Mouse (Mus musculus) gastrocnemius, postnatal 14 days (tissue): ENCODE data around the gene Rpl18a. TPM values are rescaled to one million over a fixed set of nuclear protein-coding genes. Genes with fewer than 3 reads are reported as not detected.

Source experiments
- DNase-seq: peaks from one replicate; pipeline ENCODE4 v3.0.0; 2021; ENCODE audit warnings: mixed read lengths
- intact Hi-C: fragments of 180-260 bp; cut with DNase I; formaldehyde crosslinking; loops from one replicate; pipeline ENCODE4 v1.15.1; 2025; ENCODE audit warnings: low total_unique reads
- total RNA-seq, 2 experiments: library from RNA; stranded (reverse); gene quantifications; 2 replicates each; pipeline ENCODE4 v1.2.3; 2021

Gene Rpl18a
- total RNA-seq, 2 experiments from 2014 or later: 1,213 to 1,382 TPM

DNA sequence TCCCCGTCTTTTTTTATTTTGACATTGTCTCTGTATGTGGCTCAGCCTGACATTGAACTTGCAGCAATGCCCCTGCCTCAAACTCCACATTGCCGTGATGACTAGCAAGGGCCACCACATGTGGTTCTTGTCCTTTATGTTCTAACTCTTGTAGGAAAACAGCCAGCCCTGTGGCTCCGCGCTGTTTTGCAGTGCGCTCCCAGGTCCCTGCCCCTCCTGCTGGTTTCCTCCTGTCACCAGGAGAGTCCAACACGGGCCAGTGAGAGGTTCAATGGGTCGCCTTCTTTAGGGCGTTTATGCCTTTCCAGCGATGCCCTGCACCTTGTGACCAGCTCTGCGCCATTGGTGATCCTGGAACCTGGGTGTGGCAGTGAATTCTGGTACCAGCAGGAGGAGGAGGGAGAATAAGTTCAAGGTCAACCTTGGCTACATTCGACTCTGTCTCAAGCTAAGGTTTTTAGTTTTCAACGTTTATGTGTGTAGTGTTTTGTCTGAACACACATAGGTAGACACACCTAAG lies 31.2 kb downstream of the Rpl18a start:
- no peak for DNase-seq
- intact Hi-C loops: no loop called here

DNA sequence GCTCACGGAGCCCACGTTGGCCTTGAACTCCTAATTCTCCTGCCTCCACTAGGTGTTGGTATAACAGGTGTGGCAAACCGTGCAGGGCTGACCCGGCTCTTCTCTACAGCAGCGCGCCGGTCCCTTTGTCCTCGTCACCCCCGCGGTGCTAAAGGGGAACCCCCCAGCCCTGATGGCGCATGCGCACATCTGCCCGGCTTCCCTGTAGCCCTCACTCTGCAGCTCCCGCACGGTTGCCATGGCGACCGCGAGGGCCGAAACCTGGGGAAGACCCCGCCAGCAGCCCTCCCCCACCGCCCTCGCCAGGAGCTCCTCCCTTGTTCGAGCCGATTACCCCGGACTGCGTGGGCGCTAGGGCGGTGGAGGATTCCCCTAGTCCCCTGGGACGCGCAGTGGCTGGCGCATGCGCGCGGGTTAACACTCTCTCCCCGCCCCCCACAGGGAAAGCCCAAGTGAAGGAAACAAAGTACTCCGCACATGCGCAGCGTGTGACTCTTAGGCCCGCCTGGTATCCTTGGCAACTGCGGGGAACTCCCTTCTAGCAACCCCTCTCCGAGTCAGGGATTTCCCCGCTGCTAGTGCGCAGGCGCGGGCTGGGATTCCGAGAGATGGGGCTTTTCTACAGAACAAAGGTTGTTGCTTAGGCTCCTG lies 31.7 kb downstream of the Rpl18a start:
- intact Hi-C loops: no loop called here
- peak; percentile 98 for DNase-seq

DNA sequence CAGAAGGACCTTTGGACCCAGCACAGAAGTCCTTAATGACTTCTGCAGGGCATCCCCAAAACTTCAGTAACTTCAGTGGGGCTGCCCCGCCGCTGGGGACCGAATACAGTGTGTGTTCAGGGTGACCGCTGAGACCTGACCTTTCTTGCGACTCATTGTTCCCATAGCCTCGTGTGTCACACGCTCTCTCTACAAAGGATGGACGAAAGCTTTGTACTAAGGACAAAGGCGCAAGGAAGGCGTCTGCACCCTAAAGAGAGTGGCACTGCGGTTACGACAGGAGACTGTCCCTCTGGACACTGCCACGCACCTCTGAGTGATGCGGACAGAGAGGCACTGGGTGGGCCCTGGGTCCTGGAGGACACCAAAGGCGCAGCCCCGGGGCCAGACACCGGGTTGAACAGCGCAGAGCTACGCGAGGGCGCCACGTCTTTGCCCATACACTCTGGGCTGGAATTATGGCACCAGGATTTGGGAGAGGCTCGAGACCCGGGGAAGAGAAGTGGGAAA lies 32.4 kb downstream of the Rpl18a start:
- no peak for DNase-seq
- intact Hi-C loops: no loop called here

DNA sequence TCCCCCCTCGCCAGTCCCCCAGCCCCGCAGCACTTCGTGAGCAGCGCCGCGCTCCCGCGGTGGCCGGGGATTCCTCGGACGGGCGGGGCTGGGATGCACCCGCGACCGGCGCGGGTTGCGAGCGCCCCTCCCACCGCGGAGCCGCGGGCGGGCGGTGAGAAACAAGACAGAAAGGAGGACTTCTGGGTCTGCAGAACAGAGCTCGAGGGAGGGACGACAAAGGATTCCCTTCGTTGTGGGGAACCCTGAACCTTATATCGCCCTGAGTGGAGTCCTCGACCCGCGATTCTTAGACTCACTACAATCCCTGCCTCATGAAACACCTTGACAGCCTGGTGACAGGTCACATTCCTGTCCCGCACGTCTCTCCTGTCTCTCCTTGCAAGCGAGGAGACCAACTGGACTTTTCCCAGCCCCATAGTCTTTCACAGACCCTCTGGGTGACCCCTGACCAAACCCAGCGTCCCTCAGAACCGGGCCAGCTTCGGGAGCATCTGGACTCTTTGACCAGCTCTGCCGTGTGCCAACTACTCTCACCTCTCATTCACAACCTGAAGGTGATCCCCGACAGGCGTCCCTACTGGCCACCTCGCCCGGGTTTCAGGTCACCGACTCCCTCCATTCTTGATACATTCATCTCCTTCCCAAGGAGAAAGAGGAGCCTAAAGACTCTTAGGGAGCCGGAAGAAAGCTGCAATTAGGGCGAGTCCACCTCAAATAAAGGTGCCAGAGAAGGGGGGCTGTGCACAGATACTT lies 33.1 kb downstream of the Rpl18a start:
- intact Hi-C loops: loop anchor here (2.0 kb wide), 1 partner anchor 15 kb away; no protein-coding TSS in a partner anchor
- DNase-seq: peak; percentile 27

DNA sequence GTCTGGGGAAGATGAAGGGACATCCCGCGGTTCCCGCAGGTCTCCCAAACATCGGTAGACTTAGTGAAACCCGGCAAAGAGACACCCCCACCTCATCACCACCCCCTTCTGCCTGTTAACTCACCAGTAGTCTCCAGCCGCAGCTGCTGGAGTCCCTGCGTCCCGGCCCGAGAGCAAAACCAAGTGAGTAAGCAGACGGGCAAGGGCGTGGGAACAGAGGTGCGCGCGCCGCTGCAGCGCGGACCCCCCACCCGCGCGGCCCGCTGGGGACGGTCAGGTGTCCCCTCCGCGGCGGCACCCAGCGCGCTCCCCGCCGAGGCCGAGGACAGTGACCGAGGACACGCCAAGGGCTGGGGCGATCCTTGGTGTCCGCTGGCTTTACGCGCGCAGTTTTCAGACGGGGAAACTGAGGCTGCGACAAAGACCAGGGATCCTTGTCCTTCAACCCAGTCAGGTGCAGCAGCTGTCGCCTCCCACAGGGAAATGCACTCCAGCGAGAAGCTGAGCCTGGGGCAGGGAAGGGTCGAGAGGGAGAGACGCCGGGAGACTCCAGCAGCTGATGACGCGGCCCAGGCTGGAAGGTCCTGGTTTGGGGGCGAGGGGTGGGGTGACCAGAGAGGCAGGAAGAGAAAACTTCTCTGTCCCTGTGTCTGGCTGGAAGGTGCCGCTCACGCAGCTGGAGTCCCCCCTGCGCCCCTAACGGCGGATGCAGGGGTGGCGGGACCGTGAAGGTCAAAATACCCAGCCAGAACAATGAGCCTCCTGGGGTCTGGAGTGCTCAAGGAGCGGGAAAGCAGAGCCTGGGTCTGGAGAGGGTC lies 34.2 kb downstream of the Rpl18a start, which contains the start of gene Kcnn1:
Kcnn1 (minus strand) TSS at position 435 of the 818 bp plus-strand sequence.
- intact Hi-C loops: loop anchor here (2.0 kb wide), 1 partner anchor 14 kb away; no protein-coding TSS in a partner anchor
- no peak for DNase-seq

DNA sequence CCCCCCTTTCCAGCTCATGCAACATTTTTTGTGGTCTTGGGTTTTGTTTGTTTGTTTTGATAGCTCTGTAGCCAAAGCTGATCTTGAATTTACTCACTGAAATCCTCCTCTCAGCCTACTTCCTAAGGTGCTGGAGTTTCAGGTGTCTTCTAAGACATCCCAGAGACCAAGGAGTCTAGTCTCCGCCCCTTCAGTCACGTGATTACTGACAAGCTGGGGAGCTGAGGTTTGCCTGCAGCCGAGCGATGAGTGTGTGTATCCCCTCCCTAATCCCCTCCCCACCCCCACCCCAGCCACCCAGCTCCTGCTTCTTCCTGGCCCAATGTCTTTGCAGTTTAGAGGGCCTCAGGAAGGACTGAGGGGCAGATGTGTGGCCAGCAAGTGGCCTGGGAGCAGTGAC lies 39.7 kb downstream of the Rpl18a start:
- intact Hi-C loops: no loop called here
- peak; percentile 2 for DNase-seq

DNA sequence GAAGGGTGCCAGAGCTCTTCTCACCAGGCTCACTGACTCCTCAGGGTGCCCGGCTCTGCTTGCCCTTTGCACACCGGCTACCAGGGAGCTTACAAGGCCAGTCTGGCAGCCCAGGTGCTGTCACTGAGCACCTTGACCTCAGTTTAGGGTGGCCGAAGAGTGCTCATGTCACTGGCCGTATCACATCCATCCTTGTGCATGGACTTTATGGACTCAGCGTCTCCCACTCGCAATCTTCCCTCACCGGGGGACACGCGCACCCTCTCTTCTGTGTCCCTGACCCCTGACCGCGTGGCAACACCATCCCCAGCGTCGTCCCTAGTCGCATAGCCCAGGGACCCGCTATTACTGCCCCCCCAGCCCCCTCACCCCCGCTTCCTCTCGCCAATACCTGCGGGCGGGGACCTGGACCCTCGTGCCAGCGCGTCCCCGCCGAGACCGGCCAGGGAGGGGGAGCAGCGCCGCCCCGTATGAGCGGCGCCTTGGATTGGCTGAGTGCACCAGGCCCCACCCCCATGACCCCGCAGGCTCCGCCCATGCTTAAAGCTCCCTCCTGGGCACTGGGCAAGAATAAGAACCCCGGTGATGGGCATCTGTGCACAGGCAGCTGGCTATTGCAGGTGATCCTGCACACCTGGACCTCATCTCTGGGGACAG lies 40.5 kb downstream of the Rpl18a start:
- peak; percentile 77 for DNase-seq

DNA sequence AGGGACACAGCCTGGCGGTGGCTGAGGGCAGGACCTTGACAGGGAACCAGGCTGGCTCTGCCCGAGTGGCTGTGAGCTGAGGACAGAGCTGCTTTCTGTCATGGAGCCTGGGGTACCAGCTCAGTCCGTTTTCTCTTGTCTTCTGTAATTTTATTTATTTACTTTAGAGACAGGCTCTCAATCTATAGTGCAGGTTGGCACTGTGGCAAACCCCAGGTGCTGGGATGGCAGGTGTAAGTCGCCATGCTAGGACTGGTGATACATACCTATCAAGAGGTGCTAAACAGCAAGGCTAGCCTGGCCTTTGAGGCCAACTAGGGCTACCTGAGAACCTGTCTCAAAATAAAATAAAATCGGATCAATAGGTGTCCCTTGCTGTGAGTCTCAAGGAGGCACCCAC lies 41.2 kb downstream of the Rpl18a start:
- intact Hi-C loops: no loop called here
- DNase-seq: no peak

More for the DNA sequence above, 40.5 kb downstream of the Rpl18a start:
- intact Hi-C loops: no loop called here

DNA sequence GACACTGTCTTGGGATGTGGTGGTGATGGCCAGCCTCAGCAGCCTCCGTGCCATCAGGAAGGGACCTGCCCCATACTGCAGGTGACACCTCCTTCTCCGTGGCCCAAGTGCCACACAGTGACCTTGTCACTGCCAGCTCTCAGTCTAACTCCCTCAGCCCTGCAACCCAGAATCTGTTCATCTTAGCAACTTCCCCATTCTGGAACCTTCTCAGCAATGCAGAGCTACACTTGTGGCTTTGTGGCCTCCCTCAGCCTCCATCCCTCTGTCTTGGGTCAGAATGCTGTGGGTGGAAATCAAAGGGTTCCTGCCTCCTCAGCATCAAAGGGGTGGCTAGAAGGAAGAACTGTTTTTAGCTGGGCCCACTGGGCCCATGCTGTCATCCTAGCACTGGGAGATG lies 43.3 kb downstream of the Rpl18a start:
- no peak for DNase-seq
- intact Hi-C loops: no loop called here

DNA sequence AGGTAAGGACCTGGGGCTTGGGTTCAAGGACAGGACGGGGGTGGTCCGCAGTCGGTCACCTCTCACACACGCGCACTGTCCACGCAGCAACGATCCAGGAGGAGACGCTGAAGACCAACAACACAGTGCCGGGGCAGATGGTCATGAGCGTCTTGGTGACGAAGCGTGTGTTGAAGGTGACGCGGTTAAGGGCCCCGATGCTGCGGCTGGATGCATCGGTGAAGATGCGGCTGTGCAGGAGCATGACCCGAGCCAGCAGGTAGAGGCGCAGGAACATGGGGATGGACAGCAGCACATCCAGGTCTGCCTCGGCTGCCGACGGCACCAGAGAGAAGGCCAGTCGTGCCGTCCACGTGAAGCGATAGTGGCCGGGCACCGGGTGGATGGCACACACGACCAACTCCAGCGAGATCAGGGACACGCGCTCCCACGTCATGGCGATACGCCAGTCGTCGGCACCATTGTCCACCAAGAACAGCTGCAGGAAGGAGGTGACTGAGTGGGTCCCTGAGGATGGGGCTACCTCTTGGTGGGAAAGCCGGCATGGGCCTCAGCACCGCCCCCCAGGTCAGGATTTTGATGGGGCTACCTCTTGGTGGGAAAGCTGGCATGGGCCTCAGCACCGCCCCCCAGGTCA lies 44.5 kb downstream of the Rpl18a start:
- DNase-seq: no peak
- intact Hi-C loops: no loop called here

DNA sequence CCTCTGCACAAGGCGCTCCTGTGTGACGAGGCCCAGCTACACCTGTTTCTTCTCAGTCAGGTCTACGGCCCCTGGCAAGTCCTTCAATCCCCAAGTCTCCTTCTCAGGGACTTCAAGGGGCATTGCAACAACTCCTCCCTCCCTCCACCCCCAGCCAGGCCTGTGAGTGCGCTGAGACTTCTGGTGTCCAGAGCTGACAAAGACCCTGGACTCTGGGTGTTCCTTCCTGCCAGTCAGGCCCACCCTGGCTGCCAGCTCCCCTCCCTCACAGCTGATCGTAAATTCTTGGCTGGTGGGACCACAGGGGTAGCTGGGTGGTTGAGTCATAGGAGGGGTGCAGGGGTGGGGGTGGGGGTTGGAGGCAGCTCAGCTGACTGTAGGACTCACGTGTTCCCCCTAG lies 45.4 kb downstream of the Rpl18a start:
- intact Hi-C loops: no loop called here
- no peak for DNase-seq

DNA sequence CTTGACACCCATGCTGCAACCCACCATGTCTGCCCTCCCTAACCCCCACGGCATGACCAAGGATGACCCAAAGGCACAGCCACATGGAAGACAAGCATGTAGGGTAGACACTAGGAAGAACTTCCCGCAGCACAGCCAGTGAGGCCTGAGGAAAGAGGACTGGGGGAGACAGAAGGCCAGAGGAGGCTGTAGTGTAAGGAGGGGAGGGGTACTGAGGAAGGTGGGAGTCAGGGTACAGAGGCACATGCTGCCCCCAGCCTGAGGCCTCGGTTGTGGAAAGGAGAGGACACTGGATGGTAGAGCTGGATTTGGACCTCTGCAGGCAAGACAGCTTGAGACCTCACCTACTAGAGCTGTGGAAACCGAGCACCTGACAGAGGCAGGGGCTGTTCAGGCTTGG lies 46.3 kb downstream of the Rpl18a start:
- intact Hi-C loops: no loop called here

DNA sequence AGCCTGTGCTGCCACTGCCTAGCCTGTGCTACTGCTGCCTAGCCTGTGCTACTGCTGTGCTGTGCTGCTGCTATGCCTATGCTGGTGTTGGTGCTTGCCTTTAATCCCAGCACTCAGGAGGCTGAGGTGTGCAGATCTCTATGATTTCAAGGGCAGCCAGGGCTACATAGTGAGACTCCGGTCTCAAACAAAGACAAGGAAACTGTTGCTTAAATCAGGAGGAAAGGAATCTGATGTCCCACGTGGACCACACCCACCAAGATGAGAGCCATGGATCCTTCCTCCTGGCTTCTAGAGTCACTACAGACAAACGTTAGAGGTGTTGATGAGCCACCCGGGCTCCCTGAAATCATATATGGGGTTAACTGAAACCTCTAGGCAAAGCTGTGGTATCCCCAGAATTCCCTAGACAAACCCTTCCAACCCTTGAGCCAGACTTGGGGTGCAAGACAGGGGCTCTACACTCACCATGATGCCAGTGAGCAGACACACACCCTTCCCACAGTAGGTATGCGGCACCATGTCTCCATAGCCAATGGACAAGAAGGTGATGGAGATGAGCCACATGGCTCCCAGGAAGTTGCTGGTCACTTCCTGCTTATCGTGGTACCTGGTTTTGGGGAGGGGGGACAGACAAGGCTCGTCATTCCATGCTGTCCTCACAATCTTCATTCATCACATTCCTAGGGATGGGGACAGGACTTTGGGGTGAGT lies 46.9 kb downstream of the Rpl18a start:
- intact Hi-C loops: no loop called here
- DNase-seq: no peak

More for the DNA sequence above, 46.3 kb downstream of the Rpl18a start:
- DNase-seq: no peak

DNA sequence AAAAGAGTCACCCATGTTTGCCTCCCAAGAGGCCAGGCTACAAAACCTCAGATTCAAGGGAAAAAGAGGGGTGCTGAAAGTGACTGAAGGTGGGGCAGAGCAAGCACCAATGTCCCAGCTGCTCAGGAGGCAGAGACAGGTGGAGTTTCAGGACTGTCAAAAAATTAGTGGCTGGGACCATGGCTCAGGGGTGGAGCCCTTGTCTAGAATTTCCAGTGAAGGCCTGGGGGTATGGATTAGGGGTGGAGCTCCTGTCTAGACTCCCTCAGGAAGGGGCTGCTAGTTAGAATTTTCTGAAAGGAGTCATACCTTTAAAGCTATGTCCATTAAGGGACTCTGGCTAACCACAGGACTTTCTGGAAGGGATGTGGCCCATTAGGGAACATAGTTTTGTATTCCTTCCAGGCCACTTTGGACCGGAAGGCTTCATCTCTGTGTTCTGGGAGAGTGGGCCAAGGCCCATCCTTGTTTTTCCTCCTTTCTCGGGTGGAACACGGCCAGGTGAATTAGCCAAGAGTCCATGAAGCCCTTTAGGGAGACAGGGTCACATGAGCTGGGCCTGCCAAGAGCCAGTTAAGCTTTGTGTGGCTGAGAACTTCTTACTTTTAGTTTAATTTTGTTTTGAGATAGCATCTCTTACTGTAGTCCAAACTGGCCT lies 47.8 kb downstream of the Rpl18a start:
- intact Hi-C loops: loop anchor here (2.0 kb wide), 1 partner anchor 13 kb away; the partner anchor contains the start of gene Kcnn1
- DNase-seq: peak; percentile 66

DNA sequence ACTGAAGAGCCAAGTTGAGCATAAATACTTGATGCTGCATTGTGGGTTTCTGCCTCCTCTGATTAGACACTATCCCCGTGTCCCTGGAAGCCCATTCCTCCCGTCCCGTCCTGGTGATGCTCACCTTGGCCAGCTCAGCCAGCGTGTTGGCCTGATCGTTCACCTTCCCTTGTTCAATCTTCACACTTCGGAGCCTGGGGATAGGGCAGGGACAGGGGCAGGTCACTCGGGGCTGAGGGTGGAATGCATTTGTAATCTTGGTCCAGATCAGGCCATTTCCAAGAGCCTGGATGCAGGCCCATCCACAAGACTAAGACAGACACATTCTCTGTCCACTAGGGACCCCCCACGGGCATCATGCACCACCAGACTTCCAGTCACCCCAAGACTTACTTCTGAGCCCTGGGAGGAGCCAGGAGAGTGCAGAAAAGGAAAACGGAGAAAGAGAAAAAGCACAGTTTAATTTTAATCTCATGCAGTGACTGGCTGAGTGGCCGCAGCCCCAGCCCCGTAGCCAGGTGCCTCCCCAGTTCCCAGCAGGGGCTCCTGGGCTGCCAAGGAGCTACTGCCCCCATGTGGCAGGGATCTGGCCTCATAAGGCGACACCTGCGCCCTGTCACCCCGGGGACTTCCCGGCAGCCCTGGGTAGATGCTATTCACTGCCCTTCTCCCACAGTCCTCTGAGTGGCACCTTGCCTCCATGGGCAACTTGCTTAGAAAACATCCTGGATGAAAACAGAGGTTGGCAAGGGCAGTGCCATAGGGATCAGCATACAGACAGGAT lies 50.6 kb downstream of the Rpl18a start:
- no peak for DNase-seq
- intact Hi-C loops: no loop called here

DNA sequence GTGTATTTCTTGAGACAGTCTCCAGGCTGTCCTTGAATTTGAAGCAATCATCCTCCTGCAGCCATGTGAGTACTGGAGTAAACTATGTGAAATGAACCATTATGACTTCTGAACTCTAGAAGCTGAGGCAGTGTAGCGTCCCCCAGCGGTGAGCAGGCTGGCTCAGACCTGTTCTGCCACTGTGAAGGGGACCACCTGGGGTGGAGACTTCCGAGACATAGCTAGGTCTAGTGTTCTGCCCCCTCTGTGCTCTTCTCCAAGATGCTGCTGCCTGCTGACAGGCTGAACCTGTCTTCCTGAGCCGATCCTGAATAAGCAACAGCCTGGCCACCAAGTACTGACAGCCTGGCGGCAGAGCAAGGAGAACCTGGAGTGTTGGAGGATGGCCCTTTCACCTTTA lies 52.1 kb downstream of the Rpl18a start:
- intact Hi-C loops: loop anchor here (2.0 kb wide), 1 partner anchor 24 kb away; no protein-coding TSS in a partner anchor
- DNase-seq: no peak
